Mouse (Mus musculus): Measurements from ENCODE around the gene Cend1.

GRCm38 (mm10) chr7:141394158-141394557 lies 35.1 kb downstream of the Cend1 start:
- TF ChIP-seq CTCF (IDR thresholded peaks at IDR 0.05; ENCODE audit: borderline replicate concordance, insufficient read depth, low read length) (no peak), POLR2A (IDR thresholded peaks at IDR 0.05; ENCODE audit: low read depth, low read length) (no peak)
